Mouse (Mus musculus) ES-Bruce4 (cell line): Measurements from ENCODE around the gene Tnfaip8l1.

Source experiments
- CTCF ChIP-seq: IDR thresholded peaks from one replicate; pipeline ENCODE4 v1.8.1; 2011; ENCODE audit warnings: low read depth, low read length
- EP300 ChIP-seq: IDR thresholded peaks from 2 replicates; pipeline ENCODE4 v1.6.1; 2011; ENCODE audit warnings: low read depth, low read length; ENCODE audit not compliant: insufficient read depth
- POLR2A ChIP-seq: IDR thresholded peaks from one replicate; pipeline ENCODE4 v1.8.1; 2011; ENCODE audit warnings: low read length; ENCODE audit not compliant: insufficient read depth

GRCm38 (mm10) chr17:56137839-56138613 lies 24.3 kb upstream of the Tnfaip8l1 start:
- no peak for TF ChIP-seq POLR2A
- TF ChIP-seq CTCF, result no peak
- TF ChIP-seq EP300, result no peak
